Mouse (Mus musculus) cerebellum, postnatal 14 days (tissue): ENCODE measurements at regions not wholly inside any gene's neighbourhood (a gene's known extent, or its start where the extent isn't known, plus 50 kb on each side); places are given as distances from the start of the nearest gene placed in this dataset.

ENCODE experiments used
- DNase-seq, 2 experiments: peaks; one replicate each; pipeline ENCODE4 v3.0.0; 2021; ENCODE audit warnings: mixed read lengths in 2 of 2

DNA sequence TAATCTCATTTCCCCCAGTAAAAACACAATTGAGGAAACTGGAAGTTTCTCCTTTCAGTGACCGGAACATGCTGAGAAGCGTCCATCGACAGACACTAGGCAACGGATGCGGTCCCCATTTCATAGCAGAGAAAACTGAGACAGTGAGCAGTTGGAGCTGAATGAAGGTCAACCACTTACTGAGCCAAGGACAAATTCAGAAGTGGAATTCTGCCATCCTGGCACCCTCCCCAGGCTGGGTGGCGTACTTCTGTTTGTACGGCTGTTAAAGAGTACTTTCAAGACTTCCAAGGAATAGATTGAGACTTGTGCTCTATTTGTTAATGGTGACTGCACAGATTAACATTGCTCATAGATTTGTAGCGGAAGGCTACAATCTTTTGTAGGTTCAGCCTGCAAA is 54.2 kb upstream of the Bhlhe40 start:
- peak; percentile 40 to 51 for DNase-seq

DNA sequence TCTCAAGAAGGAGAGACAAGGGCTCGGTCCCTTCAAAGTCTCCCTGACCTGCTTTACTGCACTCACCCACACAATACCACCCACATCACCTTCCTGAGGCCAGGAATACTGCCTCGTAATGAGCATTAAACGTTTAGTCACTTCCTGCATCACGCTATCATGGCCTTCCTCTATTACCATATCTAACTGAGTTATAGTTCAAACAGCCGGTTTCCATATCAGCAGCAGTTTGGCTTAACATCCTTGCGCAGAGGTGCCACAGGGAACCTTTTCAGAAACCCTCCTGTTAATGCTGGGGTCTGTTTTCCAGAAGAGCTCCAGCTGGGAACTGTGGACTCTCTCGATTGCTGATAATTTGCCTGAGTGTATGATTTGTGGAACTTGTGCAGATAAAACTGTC is 52.1 kb upstream of the Bhlhe40 start:
- DNase-seq, result no peak
